Mouse (Mus musculus): Measurements from ENCODE around the gene Gm3139. TPM values are rescaled to one million over a fixed set of nuclear protein-coding genes. Genes with fewer than 3 reads are reported as not detected.

Gene Gm3139
- not detected for polyA plus RNA-seq (2014; fragmentation: Illumina TruSeq; extraction: RNeasy Lipid Tissue Mini Kit (QIAGEN cat#74804); ENCODE audit: low read depth, low replicate concordance)

DNA sequence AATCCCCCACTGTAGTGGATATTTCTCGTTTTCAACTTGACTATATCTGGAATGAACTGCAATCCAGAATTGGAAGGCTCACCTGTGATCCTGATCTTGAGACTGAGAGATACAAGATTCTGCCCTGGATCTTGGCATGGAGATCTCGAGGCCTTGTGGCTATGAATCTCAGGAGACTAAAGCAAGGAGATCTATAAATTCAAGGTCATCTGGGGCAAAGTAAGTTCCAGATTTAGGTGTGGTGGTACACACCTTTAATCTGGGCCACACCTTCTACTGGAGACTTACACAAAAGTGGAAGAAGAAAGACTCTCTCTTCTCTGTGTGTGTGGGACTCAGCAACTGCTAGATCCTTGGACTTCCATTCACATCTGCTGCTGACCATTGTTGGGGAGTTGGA, at the start of gene Gm3139:
Gene Gm3139, plus strand, starts transcription at position 301 of the 400 bp plus-strand sequence.

Other genes with a start within 250 kb of the Gm3139 start
- gene A430089I19Rik, start 219.5 kb upstream of the Gm3139 start, polyA plus RNA-seq (2014; fragmentation: Illumina TruSeq; extraction: RNeasy Lipid Tissue Mini Kit (QIAGEN cat#74804); ENCODE audit: low read depth, low replicate concordance), result not detected
- gene Gm6502, start 211.9 kb upstream of the Gm3139 start, polyA plus RNA-seq (2014; fragmentation: Illumina TruSeq; extraction: RNeasy Lipid Tissue Mini Kit (QIAGEN cat#74804); ENCODE audit: low read depth, low replicate concordance), result 0.42 TPM
- not detected for gene AA792892, start 186.5 kb upstream of the Gm3139 start, polyA plus RNA-seq (2014; fragmentation: Illumina TruSeq; extraction: RNeasy Lipid Tissue Mini Kit (QIAGEN cat#74804); ENCODE audit: low read depth, low replicate concordance)
- 0.46 TPM for gene Gm7682, start 80.5 kb upstream of the Gm3139 start, polyA plus RNA-seq (2014; fragmentation: Illumina TruSeq; extraction: RNeasy Lipid Tissue Mini Kit (QIAGEN cat#74804); ENCODE audit: low read depth, low replicate concordance)
- gene Gm3147, start 90.1 kb downstream of the Gm3139 start, polyA plus RNA-seq (2014; fragmentation: Illumina TruSeq; extraction: RNeasy Lipid Tissue Mini Kit (QIAGEN cat#74804); ENCODE audit: low read depth, low replicate concordance), result not detected
- not detected for gene Gm6509, start 97.7 kb downstream of the Gm3139 start, polyA plus RNA-seq (2014; fragmentation: Illumina TruSeq; extraction: RNeasy Lipid Tissue Mini Kit (QIAGEN cat#74804); ENCODE audit: low read depth, low replicate concordance)
- not detected for gene Gm6205, start 122.1 kb downstream of the Gm3139 start, polyA plus RNA-seq (2014; fragmentation: Illumina TruSeq; extraction: RNeasy Lipid Tissue Mini Kit (QIAGEN cat#74804); ENCODE audit: low read depth, low replicate concordance)